8 mouse cellular contexts compared by ENCODE assay signal in the genomic region with DNA sequence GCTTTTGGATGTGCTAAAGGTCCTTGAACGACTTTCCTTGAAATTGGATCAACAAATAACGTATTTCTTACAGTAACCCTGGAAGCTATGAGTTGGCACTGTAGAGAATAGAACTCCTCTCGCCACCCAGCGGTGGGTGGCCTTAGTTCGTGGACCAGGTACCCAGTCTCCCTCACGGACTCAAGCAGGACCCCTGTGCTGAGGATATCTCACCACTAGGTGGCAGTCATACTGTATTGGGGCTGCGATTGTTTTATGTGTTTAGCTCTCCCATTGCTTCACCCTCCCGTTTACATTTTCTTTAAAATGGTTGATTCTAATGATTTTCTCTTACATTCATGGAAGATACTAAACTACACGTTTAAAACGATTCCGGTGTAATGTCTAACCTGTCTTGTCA. TPM values are rescaled to one million over a fixed set of nuclear protein-coding genes. Genes with fewer than 3 reads are reported as not detected.
DNase-seq lines count a peak whose midpoint lies in the region; ATAC-seq and TF ChIP-seq lines count a peak whose summit lies in the region.

No protein-coding gene starts in this region.

- H3K36me3 ChIP-seq in heart, embryonic 10.5 days = no peaks in the 10 kb centered on the region
- H3K36me3 ChIP-seq in kidney, embryonic 15.5 days = no peaks in the 10 kb centered on the region
- no peaks in the 10 kb centered on the region for H3K36me3 ChIP-seq in splenic B cell, adult 2 months (ENCODE audit: control insufficient read depth, insufficient read depth, low read length, poor library complexity, severe bottlenecking)

- H3K4me1 ChIP-seq in embryonic fibroblast, embryonic 13.5 days (ENCODE audit: control insufficient read depth, insufficient read depth, low read length) = no peaks in the 10 kb centered on the region
- H3K4me1 ChIP-seq in heart, embryonic 10.5 days = peaks cover 6% of the 10 kb centered on the region; the same call in 1 of the 2 replicates
- no peaks in the 10 kb centered on the region for H3K4me1 ChIP-seq in kidney, embryonic 15.5 days

- no peak for TF ChIP-seq POLR2A in embryonic fibroblast, embryonic 13.5 days (IDR thresholded peaks at IDR 0.05; ENCODE audit: low read depth, low read length)

- DNase-seq in A20 (ENCODE audit: low read depth, low spot score) = peak; percentile 91
- peak; percentile 45 to 74 for DNase-seq in adrenal gland, postnatal 4 days (ENCODE audit: low spot score in 2 of 2)
- DNase-seq in heart, embryonic 10.5 days (ENCODE audit: low spot score) = peak; percentile 93
- peak; percentile 86 for DNase-seq in liver
- DNase-seq in splenic B cell, adult 2 months (ENCODE audit: low read depth, low spot score) = peak; percentile 95

- no peaks in the 10 kb centered on the region for H3K9me3 ChIP-seq in heart, embryonic 10.5 days
- H3K9me3 ChIP-seq in kidney, embryonic 15.5 days (replicated peaks) = no peaks in the 10 kb centered on the region

- TF ChIP-seq CTCF in embryonic fibroblast, embryonic 13.5 days (IDR thresholded peaks at IDR 0.05; ENCODE audit: borderline replicate concordance, insufficient read depth, low read length) = peak; percentile 84

- no peak overlapping the region for H3K4me2 ChIP-seq in kidney, embryonic 15.5 days

- no peaks in the 10 kb centered on the region for H3K27me3 ChIP-seq in heart, embryonic 10.5 days (ENCODE audit: insufficient read depth, poor library complexity, severe bottlenecking)
- H3K27me3 ChIP-seq in kidney, embryonic 15.5 days = no peaks in the 10 kb centered on the region
- H3K27me3 ChIP-seq in splenic B cell, adult 2 months (ENCODE audit: control insufficient read depth, insufficient read depth, low read length, poor library complexity, severe bottlenecking) = no peaks in the 10 kb centered on the region

- H3K4me3 ChIP-seq in embryonic fibroblast, embryonic 13.5 days (ENCODE audit: insufficient read depth, low read length) = no peak overlapping the region
- H3K4me3 ChIP-seq in heart, embryonic 10.5 days = no peak overlapping the region
- no peak overlapping the region for H3K4me3 ChIP-seq in kidney, embryonic 15.5 days (replicated peaks)

- no peak overlapping the region for H3K9ac ChIP-seq in kidney, embryonic 15.5 days

- WGBS in heart, embryonic 10.5 days = 14% methylated on average over 11 of the region's 11 CpGs
- WGBS in kidney, embryonic 15.5 days = 12% methylated on average over 11 of the region's 11 CpGs

- ATAC-seq in kidney, embryonic 15.5 days (replicated peaks; ENCODE audit: low FRiP score) = peak; percentile 90
- peak; percentile 94 for ATAC-seq in monocyte, adult 5-6 weeks (replicated peaks; ENCODE audit: insufficient number of reproducible peaks, low FRiP score, low TSS enrichment, poor library complexity, severe bottlenecking)

- H3K27ac ChIP-seq in embryonic fibroblast, embryonic 13.5 days (ENCODE audit: insufficient read depth, low read length) = no peak overlapping the region
- H3K27ac ChIP-seq in heart, embryonic 10.5 days = peak overlapping the region; percentile 52; the same call in 1 of the 2 replicates
- no peak overlapping the region for H3K27ac ChIP-seq in kidney, embryonic 15.5 days

RNA-seq across cellular contexts. Expression of a gene that starts 9.8 kb away (rescaled TPM):
- 10 to 100 TPM; 11.6 to 13.8 TPM for total RNA-seq in adrenal gland, postnatal 4 days (2021)
- 15.4 and 15.6 TPM in 2 replicates for polyA plus RNA-seq in embryonic fibroblast, embryonic 13.5 days (2011; ENCODE audit: insufficient read length, low read depth, missing spikeins)
- 8.7 and 9.3 TPM in 2 replicates for polyA plus RNA-seq in heart, embryonic 10.5 days (2016; fragmentation: Nextera tagmentation; extraction: Ambion mirVana)
- 9.2 and 9.8 TPM in 2 replicates for polyA plus RNA-seq in kidney, embryonic 15.5 days (2015; fragmentation: Nextera tagmentation; extraction: Ambion mirVana)
- 99.7 to 113 TPM (median 103 TPM) in 3 replicates for total RNA-seq in monocyte, adult 5-6 weeks (2017)
